Mouse (Mus musculus) neutrophil, adult 59 days (primary cell): ENCODE data around the gene Kmt2e. TPM values are rescaled to one million over a fixed set of nuclear protein-coding genes. Genes with fewer than 3 reads are reported as not detected.

ENCODE experiments used
- total RNA-seq, 2 experiments: library from RNA; stranded (reverse); gene quantifications; 1 replicate in 1 of 2; 2 replicates in 1 of 2; pipeline ENCODE4 v1.2.4; 2023

Gene Kmt2e
- 100 to 1,000 TPM; 110 TPM for total RNA-seq

GRCm38 (mm10) chr5:23433720-23434597, at the start of gene Kmt2e:
Kmt2e (plus strand) TSS chr5:23434441.

